Mouse (Mus musculus): Measurements from ENCODE around the gene Nudt19.

GRCm38 (mm10) chr7:35535750-35536512, 20.2 kb downstream of the Nudt19 start:
- no peak for TF ChIP-seq CTCF (IDR thresholded peaks at IDR 0.05; ENCODE audit: borderline replicate concordance, insufficient read depth, low read length)
- TF ChIP-seq POLR2A (IDR thresholded peaks at IDR 0.05; ENCODE audit: low read depth, low read length): no peak

Measured in embryonic fibroblast, embryonic 13.5 days (primary cell).